Mouse (Mus musculus): ENCODE measurements around the gene Pld1.

DNA sequence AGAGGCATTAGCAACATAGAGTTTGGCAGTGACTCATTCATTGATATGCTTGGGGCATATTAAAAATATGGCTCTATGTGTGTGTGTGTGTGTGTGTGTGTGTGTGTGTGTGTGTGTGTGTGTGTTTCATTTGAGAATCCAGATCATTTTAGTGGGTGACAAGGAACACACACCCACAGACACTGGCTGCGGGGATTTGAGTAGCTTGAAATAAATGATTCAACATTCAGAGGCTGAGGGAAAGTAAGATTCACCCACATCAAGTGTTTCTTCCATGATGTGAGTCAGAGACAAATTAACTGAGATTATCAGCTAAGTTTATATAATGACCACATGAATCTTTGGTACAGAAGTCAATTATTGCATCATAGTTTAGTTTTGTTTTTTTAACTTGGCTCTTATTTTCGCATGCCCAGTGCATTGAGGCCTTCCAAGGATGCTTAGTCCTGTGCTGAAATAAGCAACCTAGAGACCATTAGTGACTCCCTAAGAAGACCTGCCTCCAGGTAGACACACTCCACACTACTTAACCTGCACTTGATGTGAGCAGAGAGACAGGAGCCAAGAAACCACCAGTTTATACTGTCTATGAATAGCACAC is 211.3 kb downstream of the Pld1 start:
- no peak for TF ChIP-seq FLI1 (IDR thresholded peaks at IDR 0.05; ENCODE audit: low read length)
- no peak for TF ChIP-seq GATA1 (IDR thresholded peaks at IDR 0.05; ENCODE audit: borderline replicate concordance, low read length)

Measured in megakaryocyte, embryonic 14.5 days (primary cell).